ENCODE assay signal across 13 mouse cellular contexts in genomic region chr1:67223666-67224065, GRCm38 (mm10).
"Had no signal": no experiment of that assay in that cellular context is flagged by ENCODE, and none has a peak within 500 bp of the region (broad histone marks: within the 10 kb centered on the region; RNA-seq: fewer than 3 reads in every experiment).

No protein-coding gene starts in this region.

- H3K9ac ChIP-seq: limb, embryonic 12.5 days; liver, embryonic 14.5 days; midbrain, embryonic 13.5 days; stomach, embryonic 15.5 days had no signal

- H3K4me1 ChIP-seq: limb, embryonic 12.5 days; stomach, embryonic 15.5 days had no signal

- H3K4me3 ChIP-seq: left cerebral cortex, adult 2 months; limb, embryonic 12.5 days; midbrain, embryonic 13.5 days; stomach, embryonic 15.5 days had no signal

- H3K27ac ChIP-seq: left cerebral cortex, adult 2 months; limb, embryonic 12.5 days; liver, embryonic 14.5 days; midbrain, embryonic 13.5 days; stomach, embryonic 15.5 days had no signal

- H3K4me2 ChIP-seq: limb, embryonic 12.5 days; midbrain, embryonic 13.5 days; stomach, embryonic 15.5 days had no signal

- DNase-seq: kidney, adult 18-20 months; kidney, postnatal 10 days; kidney, postnatal 4 days; lung, adult 2 months; lung, postnatal 36 days; right cerebral cortex, postnatal 14 days; thymus, postnatal 36 days had no signal

- H3K27me3 ChIP-seq: limb, embryonic 12.5 days; midbrain, embryonic 13.5 days; stomach, embryonic 15.5 days had no signal

- ATAC-seq: lung, postnatal 0 days; midbrain, embryonic 13.5 days had no signal

- H3K9me3 ChIP-seq: limb, embryonic 12.5 days; midbrain, embryonic 13.5 days; stomach, embryonic 15.5 days had no signal

- H3K36me3 ChIP-seq: limb, embryonic 12.5 days; midbrain, embryonic 13.5 days; stomach, embryonic 15.5 days had no signal
